Mouse (Mus musculus) thymus, postnatal 4 days (tissue): Measurements from ENCODE around the gene Gm4846.
"Not testable (repeated sequence)": the region's sequence is repeated elsewhere in the genome, so short reads cannot be mapped to it uniquely, and the experiment has no call there.

Experiments
- DNase-seq: peaks from one replicate; pipeline ENCODE4 v3.0.0; 2021

The Gm4846 gene

DNA sequence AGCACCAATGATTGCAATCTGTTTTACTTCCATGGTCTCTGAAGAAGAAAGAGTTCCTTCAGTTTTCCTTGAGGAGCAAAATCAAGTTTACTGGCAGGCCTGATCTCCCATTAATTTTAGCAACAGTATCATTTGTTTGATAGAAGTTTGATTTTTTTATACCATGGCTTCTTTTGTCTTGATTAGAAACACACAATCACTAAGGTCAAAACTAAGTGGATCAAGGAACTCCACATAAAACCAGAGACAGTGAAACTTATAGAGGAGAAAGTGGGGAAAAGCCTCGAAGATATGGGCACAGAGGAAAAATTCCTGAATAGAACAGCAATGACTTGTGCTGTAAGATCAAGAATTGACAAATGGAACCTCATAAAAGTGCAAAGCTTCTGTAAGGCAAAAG, at the start of gene Gm4846:
Gm4846 (minus strand) TSS at position 101 of the 400 bp plus-strand sequence.
- DNase-seq, result not testable (repeated sequence)

DNA sequence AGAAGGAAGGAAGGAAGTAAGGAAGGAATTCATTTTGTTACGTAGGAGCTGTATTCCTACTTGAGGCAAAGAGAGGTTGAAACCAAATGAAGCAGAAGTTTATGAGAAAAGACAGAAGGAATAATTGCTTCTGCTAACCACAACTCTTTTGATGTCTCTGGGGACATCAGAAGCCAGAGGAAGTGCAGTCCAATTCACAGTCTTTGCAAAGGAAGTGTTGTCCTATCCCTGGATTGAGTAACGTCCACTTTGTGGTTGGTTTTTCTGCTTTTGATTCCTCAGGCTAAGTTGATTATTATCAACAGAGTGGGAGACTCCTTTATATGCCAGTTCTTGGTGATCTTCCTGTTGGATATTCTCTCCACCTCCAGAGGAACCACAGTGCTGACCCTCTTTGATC, 34.1 kb upstream of the Gm4846 start:
- DNase-seq, result not testable (repeated sequence)

DNA sequence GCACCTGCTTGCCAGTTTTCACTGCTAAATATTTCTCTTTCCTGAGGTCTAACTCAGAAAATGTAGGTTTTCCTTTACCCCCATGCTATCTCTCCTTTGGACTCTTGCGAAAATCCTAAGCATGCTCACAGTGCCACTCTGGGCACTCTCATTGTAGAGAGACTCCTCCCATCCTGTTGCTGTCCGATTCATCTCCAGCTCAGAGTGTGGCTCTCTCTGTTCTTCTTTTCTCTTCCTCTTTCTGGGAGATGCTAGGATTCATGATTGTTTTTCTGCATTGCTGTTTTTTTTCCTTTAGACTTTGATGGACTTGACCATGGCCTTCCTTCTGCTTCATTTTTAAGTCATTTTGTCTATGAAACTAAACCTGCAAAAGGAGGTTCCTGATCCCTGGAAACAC, 27.3 kb upstream of the Gm4846 start:
- not testable (repeated sequence) for DNase-seq

DNA sequence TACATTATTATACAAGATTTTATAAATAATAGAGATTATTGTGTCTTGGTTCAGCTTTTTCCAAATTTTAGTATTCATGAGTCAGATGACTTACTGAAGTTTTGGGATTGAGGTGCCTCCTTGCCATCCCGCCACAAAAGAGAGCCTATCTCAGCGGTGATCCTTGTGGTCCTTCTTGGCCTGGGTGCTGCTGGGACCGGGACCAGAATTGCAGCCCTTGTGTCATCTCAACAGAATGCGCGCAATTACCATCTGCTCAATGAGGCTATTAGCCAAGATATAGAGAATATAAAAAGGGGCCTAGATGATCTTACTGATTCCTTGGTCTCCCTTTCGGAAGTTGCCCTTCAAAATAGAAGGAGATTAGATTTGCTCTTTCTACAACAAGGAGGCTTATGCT, 22.2 kb upstream of the Gm4846 start:
- not testable (repeated sequence) for DNase-seq

DNA sequence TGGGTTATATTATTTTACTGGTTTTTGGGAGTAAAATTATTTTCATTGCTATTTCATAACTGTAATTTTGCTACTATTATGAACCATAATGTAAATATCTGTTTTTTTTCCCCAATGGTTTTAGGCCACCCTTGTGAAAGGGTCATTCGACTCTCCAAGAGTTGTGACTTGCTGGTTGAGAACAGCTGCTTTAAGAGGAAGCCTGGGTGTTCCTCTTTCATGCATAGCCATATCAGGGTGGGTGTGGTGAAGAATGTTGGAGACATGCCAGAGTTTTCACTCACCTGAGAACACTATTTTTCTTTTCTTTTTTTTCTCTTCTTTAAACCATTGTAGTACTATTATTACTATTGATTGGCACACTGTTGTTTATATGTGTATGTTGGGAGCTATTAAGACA, 19.2 kb upstream of the Gm4846 start:
- DNase-seq, result no peak

DNA sequence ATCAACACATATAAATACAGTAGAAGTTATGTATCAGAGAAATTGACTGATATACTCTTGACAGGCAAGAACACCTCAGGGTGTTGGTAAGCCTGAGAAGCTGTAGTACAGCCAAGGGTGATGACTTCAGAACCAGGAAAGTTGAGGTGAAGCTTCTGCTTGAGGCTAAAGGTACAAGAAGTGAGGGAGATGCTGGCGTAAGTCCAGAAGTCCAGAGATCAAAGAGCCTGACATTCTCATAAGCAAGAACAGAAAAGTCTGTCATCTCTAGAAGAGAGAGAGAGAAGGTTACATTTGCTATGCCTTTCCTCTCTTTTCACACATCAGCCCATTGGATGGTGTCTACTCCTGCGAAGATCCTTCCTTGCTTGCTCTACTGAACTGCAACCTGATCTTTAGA, 6.8 kb upstream of the Gm4846 start:
- DNase-seq, result not testable (repeated sequence)

DNA sequence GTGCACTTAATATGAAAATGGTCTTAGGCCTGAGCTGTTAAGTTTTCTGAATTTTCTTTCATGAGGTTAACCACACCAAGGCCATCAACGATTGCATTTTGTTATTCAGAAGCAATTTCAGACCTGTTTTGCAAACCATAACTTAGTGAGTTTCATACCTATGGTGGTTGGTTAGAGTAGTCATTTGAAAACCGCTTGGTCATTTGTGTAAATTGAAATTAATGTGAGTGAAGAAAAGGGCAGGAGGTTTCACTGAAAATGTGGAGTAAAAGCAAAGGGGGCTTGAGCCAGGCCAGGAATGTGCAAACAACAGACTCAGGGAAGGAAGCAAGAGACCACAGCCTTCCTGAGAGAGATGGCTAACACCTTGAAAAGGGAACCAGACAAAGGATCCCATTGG, 17.9 kb downstream of the Gm4846 start:
- no peak for DNase-seq

DNA sequence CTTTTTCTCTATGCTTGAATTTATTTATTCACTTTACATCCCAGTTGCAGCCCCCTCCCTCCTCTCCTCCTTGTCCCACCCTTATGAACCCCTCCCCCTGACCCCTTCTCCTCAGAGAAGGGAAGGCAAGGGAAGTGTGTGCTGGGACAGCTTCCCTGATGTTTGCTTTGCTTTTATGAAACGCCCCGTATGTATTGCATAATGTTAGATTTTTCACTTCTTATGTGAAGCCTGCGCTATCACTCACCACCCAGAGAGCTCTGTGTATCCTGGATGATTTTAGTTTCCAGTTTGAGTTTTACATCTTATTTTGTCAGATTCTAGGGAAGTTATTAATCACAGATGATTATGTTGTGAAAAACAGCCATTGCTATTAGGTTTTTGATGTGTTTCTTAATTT, 30.2 kb downstream of the Gm4846 start:
- no peak for DNase-seq

DNA sequence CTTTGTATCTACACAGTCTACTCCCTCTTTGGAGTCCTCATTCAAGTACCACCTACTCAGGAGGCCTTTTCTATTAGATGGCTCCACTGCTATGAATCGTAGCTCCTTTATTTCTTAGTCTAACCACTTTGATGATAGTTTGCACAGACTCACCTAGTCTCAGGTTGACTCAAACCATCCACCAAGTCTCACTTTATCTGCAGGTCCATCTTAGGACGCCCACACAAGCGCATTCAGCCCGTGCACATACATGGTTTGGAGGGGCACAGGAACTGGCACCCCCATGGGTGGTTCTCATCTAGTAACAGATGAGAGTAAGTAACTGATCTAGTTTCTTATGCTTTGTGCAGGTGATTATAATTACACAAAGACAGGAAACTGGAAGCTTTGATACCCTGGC, 34.8 kb downstream of the Gm4846 start:
- no peak for DNase-seq

DNA sequence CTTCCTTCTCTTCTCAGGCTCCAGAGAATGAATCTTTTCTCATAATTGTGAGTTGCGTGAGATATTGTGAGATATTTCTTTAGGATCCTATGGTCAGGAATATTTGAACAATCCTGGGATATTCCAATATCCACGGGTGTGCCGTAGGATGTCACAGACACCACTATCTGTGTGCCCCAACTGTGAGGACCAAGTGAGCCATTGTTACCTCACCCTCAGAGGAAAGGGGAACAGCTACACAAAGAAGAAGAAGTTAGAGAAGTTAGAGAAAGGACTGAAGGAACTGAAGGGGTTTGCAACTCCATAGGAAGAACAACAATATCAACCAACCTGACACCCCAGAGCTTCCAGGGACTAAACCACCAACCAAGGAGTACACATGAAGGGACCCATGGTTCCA, 55.4 kb downstream of the Gm4846 start:
- no peak for DNase-seq

DNA sequence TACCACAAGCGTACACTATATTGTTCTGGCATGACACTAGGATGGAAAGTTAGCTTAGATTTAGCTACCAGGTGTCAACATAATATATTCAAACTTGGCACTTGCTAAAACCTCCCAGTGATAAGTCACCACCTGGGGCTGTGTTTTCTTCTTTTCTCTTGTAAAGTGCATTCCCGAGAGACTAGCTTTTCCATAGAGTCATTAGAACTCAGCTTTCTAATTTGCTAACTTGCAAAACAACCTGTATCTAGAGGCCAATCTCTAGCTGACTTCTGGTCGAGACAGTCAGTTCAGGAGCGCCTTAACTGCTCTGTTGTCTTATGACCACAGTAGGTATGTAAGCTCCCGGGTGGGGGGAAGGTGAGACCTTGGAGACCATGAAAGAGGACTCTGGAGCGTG, 58.0 kb downstream of the Gm4846 start:
- no peak for DNase-seq
